Mouse (Mus musculus): Measurements from ENCODE around the gene Gm48551. TPM values are rescaled to one million over a fixed set of nuclear protein-coding genes. Genes with fewer than 3 reads are reported as not detected.

Gm48551 gene
- polyA plus RNA-seq, 1 experiment: not detected

DNA sequence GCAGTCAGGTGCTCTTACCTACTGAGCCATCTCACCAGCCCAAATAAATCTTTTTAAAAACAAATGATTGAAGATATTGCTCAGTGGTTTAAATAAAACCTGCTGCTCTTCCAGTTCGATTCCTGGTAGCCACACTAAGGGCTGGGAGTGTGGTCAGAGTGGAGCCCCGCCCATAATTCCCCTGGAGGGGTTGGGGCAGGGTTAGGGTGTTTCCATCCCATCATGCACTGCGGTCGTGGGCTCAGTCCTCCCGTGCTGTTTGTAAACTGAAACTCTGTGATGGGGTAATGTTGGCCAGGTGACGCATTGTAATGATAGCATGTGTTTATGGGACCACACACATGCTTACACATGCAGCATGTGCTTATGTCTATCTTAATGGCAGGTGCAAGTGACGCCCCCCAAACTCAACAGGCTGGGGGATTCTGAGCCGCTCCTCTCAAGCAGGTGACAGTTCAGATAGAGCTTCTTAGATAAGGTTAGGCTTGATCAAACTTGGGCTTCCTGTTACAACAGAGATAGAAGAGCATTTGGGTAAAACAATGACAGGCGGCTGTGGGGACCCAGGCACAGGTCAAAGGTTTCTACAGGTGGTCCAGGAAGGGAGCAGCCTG lies 32.5 kb upstream of the Gm48551 start:
- Histone ChIP-seq H3K4me1 (ENCODE audit: control insufficient read depth, insufficient read depth, insufficient read length, low read length) (peaks cover 6% of the 10 kb centered on the region), H3K27ac (replicated peaks; ENCODE audit: low read depth, low read length) (no peak overlapping the region), H3K4me3 (ENCODE audit: insufficient read depth, low read depth, low read length) (no peak overlapping the region)

DNA sequence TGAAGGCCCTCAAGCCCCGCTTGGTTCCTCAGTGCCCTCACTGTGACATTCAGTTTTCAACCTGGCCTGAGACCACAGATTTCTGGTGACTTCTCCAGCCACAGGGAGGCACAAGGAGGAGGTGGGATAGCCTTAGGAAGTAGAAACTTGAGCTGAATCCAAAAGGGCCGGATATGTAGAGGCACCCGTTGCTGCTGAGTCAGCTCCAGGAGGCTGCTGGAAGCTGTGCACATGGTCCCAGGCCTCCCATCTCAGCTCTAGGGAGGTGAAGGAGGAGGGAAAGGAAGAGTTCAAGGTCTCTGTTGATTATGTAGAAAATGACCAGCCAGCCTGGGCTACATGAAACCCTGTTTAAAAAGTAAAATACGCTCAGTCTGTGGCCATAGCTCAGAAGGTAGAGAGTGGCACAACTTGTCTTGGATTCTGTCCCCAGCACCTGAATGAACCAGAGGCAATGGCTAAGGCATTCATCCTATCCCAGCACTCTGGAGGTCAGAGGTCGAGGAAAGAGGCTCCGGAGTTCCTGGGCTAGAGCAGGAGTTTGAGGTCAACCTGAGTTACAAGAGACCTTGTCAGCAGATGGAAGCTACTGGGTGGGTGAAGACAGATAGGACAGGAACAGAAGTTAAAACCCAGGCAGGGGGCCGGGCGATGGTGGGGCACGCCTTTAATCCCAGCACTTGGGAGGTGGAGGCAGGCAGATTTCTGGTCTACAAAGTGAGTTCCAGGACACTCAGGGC lies 29.4 kb upstream of the Gm48551 start:
- Histone ChIP-seq H3K4me1 (ENCODE audit: control insufficient read depth, insufficient read depth, insufficient read length, low read length) (peaks cover 9% of the 10 kb centered on the region; the same call in 1 of the 2 replicates), H3K4me3 (ENCODE audit: insufficient read depth, low read depth, low read length) (no peak overlapping the region), H3K27ac (replicated peaks; ENCODE audit: low read depth, low read length) (no peak overlapping the region)

DNA sequence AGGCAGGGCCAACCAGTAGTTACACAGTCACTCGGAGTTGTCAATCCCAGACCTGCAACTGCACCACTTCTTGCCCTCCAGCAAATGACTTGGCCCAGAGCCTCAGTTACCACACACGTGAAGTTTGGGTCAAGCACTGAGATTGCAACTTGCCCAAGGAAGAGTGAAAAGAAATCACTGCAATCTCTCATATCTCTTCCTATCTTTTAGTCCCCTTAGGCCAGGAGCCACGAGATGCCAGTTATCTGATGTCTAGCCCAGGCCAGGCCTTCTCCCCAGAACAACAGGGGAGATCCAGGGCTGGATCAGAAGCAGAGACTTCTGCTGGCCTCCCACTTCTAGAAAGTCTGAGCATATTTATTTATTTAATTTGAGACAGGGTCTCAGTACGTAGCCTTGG lies 28.7 kb upstream of the Gm48551 start:
- Histone ChIP-seq H3K27ac (replicated peaks; ENCODE audit: low read depth, low read length) (no peak overlapping the region), H3K4me3 (ENCODE audit: insufficient read depth, low read depth, low read length) (no peak overlapping the region), H3K4me1 (ENCODE audit: control insufficient read depth, insufficient read depth, insufficient read length, low read length) (peaks cover 9% of the 10 kb centered on the region; the same call in 1 of the 2 replicates)

DNA sequence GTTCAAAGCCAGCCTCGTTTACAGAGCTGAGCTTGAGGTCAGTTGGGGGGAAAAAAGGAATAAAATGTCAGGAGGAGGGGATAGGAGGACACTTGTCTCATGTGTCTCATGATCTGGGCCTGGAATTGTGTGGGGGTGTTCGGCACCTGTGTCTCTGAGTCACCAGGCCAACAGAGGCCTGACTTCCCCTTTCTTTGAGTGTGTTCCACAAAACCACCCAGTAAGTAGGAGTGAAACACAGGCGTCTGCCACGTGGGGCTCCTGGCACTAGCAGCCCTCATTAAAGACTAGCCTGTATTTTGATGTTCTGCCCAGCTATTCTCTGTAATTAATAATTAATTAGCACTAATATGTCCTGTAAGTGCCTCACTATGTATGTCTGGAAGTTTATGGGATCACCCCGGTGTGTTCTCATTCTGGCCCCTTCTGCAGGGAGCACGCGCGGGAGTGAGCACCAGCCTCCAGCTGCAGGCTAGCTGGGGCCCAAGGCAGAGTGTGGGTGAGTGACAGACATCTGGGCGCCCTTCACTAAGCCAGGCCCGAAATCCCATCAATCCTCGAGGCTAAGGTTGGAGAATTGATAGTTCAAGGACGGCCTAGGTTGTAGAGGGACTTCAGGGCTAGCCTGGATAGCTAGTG lies 27.8 kb upstream of the Gm48551 start:
- peak overlapping the region; percentile 58 for H3K4me3 ChIP-seq (ENCODE audit: insufficient read depth, low read depth, low read length)
- peak overlapping the region; percentile 67 for H3K27ac ChIP-seq (replicated peaks; ENCODE audit: low read depth, low read length)
- H3K4me1 ChIP-seq (ENCODE audit: control insufficient read depth, insufficient read depth, insufficient read length, low read length): peaks cover 9% of the 10 kb centered on the region; the same call in 1 of the 2 replicates

- Histone ChIP-seq H3K4me3 (ENCODE audit: insufficient read depth, low read depth, low read length) (peak within 1 kb of the TSS; percentile 82), H3K27ac (replicated peaks; ENCODE audit: low read depth, low read length) (peak within 1 kb of the TSS; percentile 54), H3K4me1 (ENCODE audit: control insufficient read depth, insufficient read depth, insufficient read length, low read length) (peaks cover 9% of the 10 kb centered on the region; the same call in 1 of the 2 replicates)
Observed at GRCm38 (mm10) chr10:81356991-81357844, 27.0 kb upstream of the Gm48551 start, which contains the start of gene Mfsd12. Gene Mfsd12 (plus strand): TSS chr10:81357491.

DNA sequence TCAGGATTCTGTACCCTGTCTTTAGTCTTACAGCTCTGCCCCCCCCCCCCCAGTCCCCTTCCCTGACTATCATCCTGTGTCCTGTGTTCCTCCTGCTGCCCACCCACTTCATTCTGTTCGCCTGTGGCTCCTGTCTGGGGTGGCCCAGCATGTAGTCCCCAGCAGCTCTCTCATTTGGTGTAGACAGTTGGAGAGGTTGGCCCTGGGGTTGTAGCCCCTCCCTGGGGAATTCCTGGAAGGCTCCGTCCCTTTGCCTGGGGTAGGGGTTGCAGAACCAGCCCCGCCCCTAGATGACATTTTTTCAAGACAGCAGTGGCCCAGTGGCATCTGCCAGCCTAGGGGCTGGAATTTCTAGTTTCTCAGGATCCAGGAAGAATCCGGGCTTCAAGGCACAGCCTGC lies 26.1 kb upstream of the Gm48551 start:
- Histone ChIP-seq H3K4me1 (ENCODE audit: control insufficient read depth, insufficient read depth, insufficient read length, low read length) (peaks cover 9% of the 10 kb centered on the region; the same call in 1 of the 2 replicates), H3K4me3 (ENCODE audit: insufficient read depth, low read depth, low read length) (peak overlapping the region; percentile 82), H3K27ac (replicated peaks; ENCODE audit: low read depth, low read length) (no peak overlapping the region; the same call in 1 of the 2 replicates)

- peak overlapping the region; percentile 82 for H3K4me3 ChIP-seq (ENCODE audit: insufficient read depth, low read depth, low read length)
- peaks cover 9% of the 10 kb centered on the region; the same call in 1 of the 2 replicates for H3K4me1 ChIP-seq (ENCODE audit: control insufficient read depth, insufficient read depth, insufficient read length, low read length)
- peak overlapping the region; percentile 39; the same call in 1 of the 2 replicates for H3K27ac ChIP-seq (replicated peaks; ENCODE audit: low read depth, low read length)
Observed at GRCm38 (mm10) chr10:81358841-81359240, 25.4 kb upstream of the Gm48551 start.

GRCm38 (mm10) chr10:81360721-81361120 lies 23.5 kb upstream of the Gm48551 start:
- H3K4me3 ChIP-seq (ENCODE audit: insufficient read depth, low read depth, low read length): no peak overlapping the region
- no peak overlapping the region for H3K27ac ChIP-seq (replicated peaks; ENCODE audit: low read depth, low read length)
- peaks cover 16% of the 10 kb centered on the region for H3K4me1 ChIP-seq (ENCODE audit: control insufficient read depth, insufficient read depth, insufficient read length, low read length)

DNA sequence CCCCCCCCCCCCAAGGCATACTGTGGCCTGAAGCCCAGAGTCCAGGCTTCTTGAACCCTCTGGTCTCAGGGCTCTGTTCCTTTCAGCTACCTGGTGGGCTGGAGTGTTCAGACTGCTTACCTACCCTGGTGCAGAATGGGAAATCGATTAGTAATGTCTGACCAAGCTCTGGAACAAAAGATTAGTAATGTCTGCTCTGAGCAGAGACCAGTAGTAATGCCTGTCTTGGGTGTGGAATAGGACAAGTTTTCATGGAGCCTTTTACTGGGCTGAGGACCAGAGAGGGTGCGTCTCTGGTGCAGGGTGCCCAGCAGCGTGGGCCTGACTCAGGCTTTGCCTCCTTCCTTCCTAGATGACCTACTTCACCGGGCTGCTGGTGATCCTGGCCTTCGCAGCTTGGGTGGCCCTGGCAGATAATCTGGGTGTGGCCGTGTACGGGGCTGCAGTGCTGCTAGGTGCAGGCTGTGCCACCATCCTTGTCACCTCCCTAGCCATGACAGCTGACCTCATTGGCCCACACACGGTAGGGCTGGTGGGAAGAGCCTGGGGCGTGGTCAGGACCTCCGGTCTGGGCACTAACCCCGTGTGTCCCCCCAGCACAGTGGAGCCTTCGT lies 21.8 kb upstream of the Gm48551 start:
- H3K4me3 ChIP-seq (ENCODE audit: insufficient read depth, low read depth, low read length): no peak overlapping the region
- H3K4me1 ChIP-seq (ENCODE audit: control insufficient read depth, insufficient read depth, insufficient read length, low read length): peaks cover 11% of the 10 kb centered on the region

DNA sequence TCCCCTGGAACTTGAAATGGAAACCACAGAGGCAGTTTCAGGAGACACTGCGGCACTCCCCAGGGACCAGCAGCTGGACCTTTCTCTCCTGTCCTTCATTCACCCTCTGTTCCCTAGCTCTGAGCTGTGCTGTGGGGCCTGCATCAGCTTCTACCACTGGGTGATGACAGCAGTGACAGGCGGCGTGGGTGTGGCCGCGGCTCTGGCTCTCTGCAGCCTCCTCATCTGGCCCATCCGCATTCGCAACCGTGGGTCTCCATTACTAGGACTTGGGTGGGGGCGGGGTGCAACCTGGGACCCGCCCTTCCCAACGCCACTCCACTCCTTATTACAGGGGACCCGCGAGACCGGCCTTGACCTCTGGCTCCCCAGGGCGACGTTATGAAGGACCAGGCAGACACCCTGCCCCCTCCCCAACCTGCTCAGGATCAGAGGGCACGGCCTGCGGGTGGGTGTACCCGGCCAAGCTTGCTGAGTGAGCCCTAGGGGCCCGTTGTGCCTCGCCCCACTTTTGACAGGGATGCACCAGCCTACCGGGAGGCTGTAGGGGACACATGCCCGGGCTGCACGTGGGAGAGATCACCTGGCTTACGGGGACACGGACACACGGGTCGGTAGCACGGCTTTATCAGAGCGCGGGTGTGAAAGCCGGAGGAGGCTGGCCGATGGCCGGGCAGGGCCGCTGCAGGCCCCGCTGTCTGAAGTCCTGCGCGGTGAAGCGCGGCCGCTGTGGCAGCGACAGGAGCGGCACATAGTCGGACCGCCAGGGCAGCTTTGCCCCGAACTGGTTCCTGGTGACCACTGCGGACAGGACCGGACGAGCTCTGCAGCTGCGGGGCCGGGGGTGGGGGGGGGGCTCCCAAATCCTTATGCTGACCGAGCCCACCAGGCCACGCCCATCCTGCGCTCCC lies 20.6 kb upstream of the Gm48551 start:
- Histone ChIP-seq H3K4me1 (ENCODE audit: control insufficient read depth, insufficient read depth, insufficient read length, low read length) (peaks cover 9% of the 10 kb centered on the region), H3K27ac (replicated peaks; ENCODE audit: low read depth, low read length) (no peak overlapping the region)

More for the DNA sequence above, 21.8 kb upstream of the Gm48551 start:
- no peak overlapping the region for H3K27ac ChIP-seq (replicated peaks; ENCODE audit: low read depth, low read length)

DNA sequence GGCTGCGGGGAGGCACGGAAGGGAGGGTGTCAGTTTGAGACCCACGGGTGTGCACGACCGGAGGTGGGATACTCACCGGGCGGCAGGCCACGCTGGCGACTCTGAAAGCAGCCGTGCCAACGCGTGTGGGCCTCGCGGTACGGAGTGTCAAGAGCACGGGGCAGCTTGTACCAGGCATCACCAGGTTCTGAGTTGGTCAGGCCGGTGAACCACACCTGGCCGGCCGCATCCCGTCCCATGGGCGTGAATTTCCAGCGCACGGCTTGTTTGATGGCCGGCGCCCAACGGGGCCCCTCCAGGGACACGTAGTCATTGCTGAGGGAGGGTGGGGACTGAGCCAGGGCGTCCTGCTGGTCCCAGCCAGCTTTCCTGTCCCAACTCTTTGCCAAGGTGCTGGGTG lies 19.6 kb upstream of the Gm48551 start:
- Histone ChIP-seq H3K27ac (replicated peaks; ENCODE audit: low read depth, low read length) (no peak overlapping the region), H3K4me3 (ENCODE audit: insufficient read depth, low read depth, low read length) (no peak overlapping the region), H3K4me1 (ENCODE audit: control insufficient read depth, insufficient read depth, insufficient read length, low read length) (peaks cover 7% of the 10 kb centered on the region; the same call in 1 of the 2 replicates)

More for the DNA sequence above, 20.6 kb upstream of the Gm48551 start:
- H3K4me3 ChIP-seq (ENCODE audit: insufficient read depth, low read depth, low read length): no peak overlapping the region

- no peak overlapping the region for H3K27ac ChIP-seq (replicated peaks; ENCODE audit: low read depth, low read length)
- peaks cover 7% of the 10 kb centered on the region; the same call in 1 of the 2 replicates for H3K4me1 ChIP-seq (ENCODE audit: control insufficient read depth, insufficient read depth, insufficient read length, low read length)
- no peak overlapping the region for H3K4me3 ChIP-seq (ENCODE audit: insufficient read depth, low read depth, low read length)
Observed at GRCm38 (mm10) chr10:81365073-81365472, 19.2 kb upstream of the Gm48551 start.

- Histone ChIP-seq H3K4me1 (ENCODE audit: control insufficient read depth, insufficient read depth, insufficient read length, low read length) (peaks cover 7% of the 10 kb centered on the region; the same call in 1 of the 2 replicates), H3K4me3 (ENCODE audit: insufficient read depth, low read depth, low read length) (no peak within 1 kb of the TSS), H3K27ac (replicated peaks; ENCODE audit: low read depth, low read length) (no peak within 1 kb of the TSS)
Observed at GRCm38 (mm10) chr10:81365672-81366476, 18.4 kb upstream of the Gm48551 start, which contains the start of gene 4930404N11Rik. Gene 4930404N11Rik (minus strand): TSS chr10:81365816.
